Mouse (Mus musculus) embryonic fibroblast, embryonic 13.5 days (primary cell): ENCODE measurements at regions not wholly inside any gene's neighbourhood (a gene's known extent, or its start where the extent isn't known, plus 50 kb on each side); places are given as distances from the start of the nearest gene placed in this dataset.

Experiments used
- CTCF ChIP-seq: IDR thresholded peaks from 2 replicates; pipeline ENCODE4 v1.5.1; 2011; ENCODE audit warnings: mild to moderate bottlenecking, control low read depth, low read length, moderate library complexity, borderline replicate concordance; ENCODE audit not compliant: insufficient read depth
- POLR2A ChIP-seq: IDR thresholded peaks from 2 replicates; pipeline ENCODE4 v1.6.1; 2011; ENCODE audit warnings: low read depth, mild to moderate bottlenecking, control low read depth, low read length, moderate library complexity

DNA sequence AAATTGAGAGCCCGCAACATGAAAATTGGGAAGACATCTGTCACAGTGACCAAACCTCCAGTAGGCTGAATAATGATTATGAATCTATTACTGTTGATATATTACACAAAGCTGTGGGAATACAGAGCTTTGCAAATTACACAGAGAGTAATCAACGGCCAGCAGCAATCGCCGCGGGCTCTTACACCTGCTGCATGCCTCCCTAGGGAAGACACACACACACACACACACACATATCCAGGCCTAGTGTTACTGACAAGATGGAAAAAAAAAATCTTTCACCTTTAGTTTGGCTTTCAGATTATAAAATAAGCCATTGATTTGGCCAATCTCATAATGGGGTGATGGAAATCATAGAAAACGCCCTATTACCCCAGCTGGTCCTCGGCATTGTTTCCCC lies 327.4 kb downstream of the Btg1 start:
- TF ChIP-seq POLR2A (no peak), CTCF (no peak)
